Mouse (Mus musculus) Muller cell, postnatal 12 days (primary cell): ENCODE results near the gene Heatr5a.

Source experiments
- DNase-seq: peaks from one replicate; pipeline ENCODE4 v3.0.0-alpha.2; 2015; ENCODE audit errors: inconsistent ontology term

The Heatr5a gene

GRCm38 (mm10) chr12:51884801-51885200 lies 86.3 kb downstream of the Heatr5a start:
- DNase-seq: no peak

- no peak for DNase-seq
These were observed 87.8 kb downstream of the Heatr5a start for GRCm38 (mm10) chr12:51883297-51883805.

- DNase-seq: peak; percentile 90
These were observed 88.4 kb downstream of the Heatr5a start for GRCm38 (mm10) chr12:51882606-51883296.

GRCm38 (mm10) chr12:51881775-51882174 lies 89.3 kb downstream of the Heatr5a start:
- DNase-seq: no peak

- DNase-seq: no peak
These were observed 99.5 kb downstream of the Heatr5a start for GRCm38 (mm10) chr12:51871446-51872144.

GRCm38 (mm10) chr12:51869511-51869910 lies 101.6 kb downstream of the Heatr5a start:
- DNase-seq: no peak

GRCm38 (mm10) chr12:51867076-51867475 lies 104.0 kb downstream of the Heatr5a start:
- DNase-seq: no peak

- peak; percentile 42 for DNase-seq
These were observed 104.8 kb downstream of the Heatr5a start for GRCm38 (mm10) chr12:51866226-51866910.

GRCm38 (mm10) chr12:51865790-51866179 lies 105.3 kb downstream of the Heatr5a start:
- peak; percentile 61 for DNase-seq

- peak; percentile 42 for DNase-seq
These were observed 105.9 kb downstream of the Heatr5a start for GRCm38 (mm10) chr12:51865061-51865789.

GRCm38 (mm10) chr12:51863116-51864002 lies 107.8 kb downstream of the Heatr5a start:
- no peak for DNase-seq

- DNase-seq: no peak
These were observed 112.7 kb downstream of the Heatr5a start for GRCm38 (mm10) chr12:51858134-51859028.

- no peak for DNase-seq
These were observed 114.3 kb downstream of the Heatr5a start for GRCm38 (mm10) chr12:51856768-51857295.

- DNase-seq: no peak
These were observed 115.2 kb downstream of the Heatr5a start for GRCm38 (mm10) chr12:51855872-51856271.

- DNase-seq: no peak
These were observed 115.7 kb downstream of the Heatr5a start for GRCm38 (mm10) chr12:51855453-51855852.

GRCm38 (mm10) chr12:51851617-51852016 lies 119.5 kb downstream of the Heatr5a start:
- DNase-seq: no peak

GRCm38 (mm10) chr12:51851155-51851554 lies 120.0 kb downstream of the Heatr5a start:
- DNase-seq: no peak

- DNase-seq: no peak
These were observed 120.8 kb downstream of the Heatr5a start for GRCm38 (mm10) chr12:51850339-51850738.

- DNase-seq: no peak
These were observed 121.2 kb downstream of the Heatr5a start for GRCm38 (mm10) chr12:51849902-51850301.
